19 mouse cellular contexts compared by ENCODE assay signal in genomic region chr2:6983902-6984301, GRCm38 (mm10).
A peak's percentile ranks its signal among the peaks of the same experiment; 100 is the strongest.
DNase-seq lines count a peak whose midpoint lies in the region; ATAC-seq and TF ChIP-seq lines count a peak whose summit lies in the region.
"Had no signal": no experiment of that assay in that cellular context is flagged by ENCODE, and none has a peak within 500 bp of the region (broad histone marks: within the 10 kb centered on the region; RNA-seq: fewer than 3 reads in every experiment).

No protein-coding gene starts in this region.

- H3K4me1 ChIP-seq in limb, embryonic 12.5 days (replicated peaks): no peaks in the 10 kb centered on the region
- no peaks in the 10 kb centered on the region for H3K4me1 ChIP-seq in limb, embryonic 10.5 days
- H3K4me1 ChIP-seq in cortical plate, adult 2 months (ENCODE audit: control insufficient read depth, insufficient read depth, low read length): no peaks in the 10 kb centered on the region
- H3K4me1 ChIP-seq in limb, embryonic 14.5 days (ENCODE audit: control insufficient read depth, insufficient read depth, low read length): no peaks in the 10 kb centered on the region
- H3K4me1 ChIP-seq in thymus, adult 2 months (replicated peaks; ENCODE audit: control insufficient read depth, insufficient read depth, low read length): no peaks in the 10 kb centered on the region
- H3K4me1 ChIP-seq: embryonic facial prominence, embryonic 10.5 days; embryonic facial prominence, embryonic 12.5 days; forebrain, embryonic 13.5 days; forebrain, embryonic 15.5 days had no signal

- no peaks in the 10 kb centered on the region for H3K9me3 ChIP-seq in limb, embryonic 12.5 days
- no peaks in the 10 kb centered on the region for H3K9me3 ChIP-seq in limb, embryonic 10.5 days (replicated peaks)
- H3K9me3 ChIP-seq in limb, embryonic 14.5 days (ENCODE audit: control insufficient read depth, low read length): no peaks in the 10 kb centered on the region
- H3K9me3 ChIP-seq: embryonic facial prominence, embryonic 10.5 days; embryonic facial prominence, embryonic 12.5 days; forebrain, embryonic 13.5 days; forebrain, embryonic 15.5 days had no signal

- H3K36me3 ChIP-seq in limb, embryonic 12.5 days: no peaks in the 10 kb centered on the region
- H3K36me3 ChIP-seq in limb, embryonic 10.5 days: no peaks in the 10 kb centered on the region
- no peaks in the 10 kb centered on the region for H3K36me3 ChIP-seq in limb, embryonic 14.5 days (ENCODE audit: control insufficient read depth, insufficient read depth, low read length)
- no peaks in the 10 kb centered on the region for H3K36me3 ChIP-seq in thymus, adult 2 months (ENCODE audit: control insufficient read depth, insufficient read depth, low read length)
- H3K36me3 ChIP-seq: embryonic facial prominence, embryonic 10.5 days; embryonic facial prominence, embryonic 12.5 days; forebrain, embryonic 15.5 days had no signal

- H3K27me3 ChIP-seq in limb, embryonic 12.5 days: no peaks in the 10 kb centered on the region
- no peaks in the 10 kb centered on the region for H3K27me3 ChIP-seq in limb, embryonic 10.5 days (ENCODE audit: low read depth, poor library complexity, severe bottlenecking)
- H3K27me3 ChIP-seq in limb, embryonic 14.5 days (ENCODE audit: control insufficient read depth, insufficient read depth, low read length): no peaks in the 10 kb centered on the region
- H3K27me3 ChIP-seq in thymus, adult 2 months (ENCODE audit: control insufficient read depth, insufficient read depth, low read length): no peaks in the 10 kb centered on the region
- H3K27me3 ChIP-seq: embryonic facial prominence, embryonic 12.5 days; forebrain, embryonic 13.5 days; forebrain, embryonic 15.5 days had no signal

- 37% methylated on average over 6 of the region's 6 CpGs for WGBS in limb, embryonic 12.5 days
- 72% methylated on average over 6 of the region's 6 CpGs for WGBS in limb, embryonic 10.5 days
- WGBS in limb, embryonic 14.5 days: 39% methylated on average over 6 of the region's 6 CpGs
- WGBS in thymus, adult 2 months: 90% methylated on average over 6 of the region's 6 CpGs

- no peak overlapping the region for H3K4me3 ChIP-seq in limb, embryonic 12.5 days (replicated peaks)
- no peak overlapping the region for H3K4me3 ChIP-seq in limb, embryonic 10.5 days
- H3K4me3 ChIP-seq in cortical plate, adult 2 months (ENCODE audit: insufficient read depth, low read length): no peak overlapping the region
- no peak overlapping the region for H3K4me3 ChIP-seq in limb, embryonic 14.5 days (replicated peaks; ENCODE audit: low read length)
- no peak overlapping the region for H3K4me3 ChIP-seq in thymus, adult 2 months (ENCODE audit: control insufficient read depth, insufficient read depth, low read length)
- H3K4me3 ChIP-seq: embryonic facial prominence, embryonic 10.5 days; embryonic facial prominence, embryonic 12.5 days; forebrain, embryonic 13.5 days; forebrain, embryonic 15.5 days had no signal

- no peak overlapping the region for H3K9ac ChIP-seq in limb, embryonic 12.5 days (replicated peaks)
- H3K9ac ChIP-seq in limb, embryonic 14.5 days (ENCODE audit: low read depth, low read length, severe bottlenecking): no peak overlapping the region
- H3K9ac ChIP-seq: embryonic facial prominence, embryonic 12.5 days; forebrain, embryonic 13.5 days; forebrain, embryonic 15.5 days; forebrain, postnatal 0 days had no signal

- no peak for TF ChIP-seq POLR2A in cortical plate, adult 2 months (IDR thresholded peaks at IDR 0.05; ENCODE audit: extremely low read depth, insufficient read depth, low read length)
- TF ChIP-seq POLR2A in limb, embryonic 14.5 days (IDR thresholded peaks at IDR 0.05; ENCODE audit: borderline replicate concordance, extremely low read depth, insufficient read depth, insufficient read length): no peak
- TF ChIP-seq POLR2A in thymus, adult 2 months (IDR thresholded peaks at IDR 0.05; ENCODE audit: control insufficient read depth, extremely low read depth, insufficient read depth, low read length, poor library complexity): no peak

- H3K4me2 ChIP-seq in limb, embryonic 12.5 days: no peak overlapping the region
- H3K4me2 ChIP-seq in limb, embryonic 14.5 days (replicated peaks; ENCODE audit: low read depth, low read length, severe bottlenecking): no peak overlapping the region
- H3K4me2 ChIP-seq: embryonic facial prominence, embryonic 12.5 days; forebrain, embryonic 13.5 days; forebrain, embryonic 15.5 days had no signal

- ATAC-seq in limb, embryonic 12.5 days (ENCODE audit: insufficient number of reproducible peaks, insufficient read depth, low FRiP score, low TSS enrichment, low read depth): peak; percentile 59; the same call in 1 of the 2 replicates
- ATAC-seq in limb, embryonic 14.5 days (ENCODE audit: low FRiP score, low read depth): peak; percentile 26; the same call in 1 of the 2 replicates
- ATAC-seq: forebrain, embryonic 13.5 days; forebrain, embryonic 15.5 days; forebrain, postnatal 0 days had no signal

- no peak overlapping the region for H3K27ac ChIP-seq in limb, embryonic 12.5 days
- H3K27ac ChIP-seq in limb, embryonic 10.5 days: no peak overlapping the region
- H3K27ac ChIP-seq in cortical plate, adult 2 months (ENCODE audit: insufficient read depth, low read length): peak overlapping the region; percentile 43; the same call in 1 of the 2 replicates
- H3K27ac ChIP-seq in limb, embryonic 14.5 days (replicated peaks; ENCODE audit: low read depth, low read length): no peak overlapping the region
- H3K27ac ChIP-seq in thymus, adult 2 months (ENCODE audit: control insufficient read depth, insufficient read depth, low read length): no peak overlapping the region
- H3K27ac ChIP-seq: embryonic facial prominence, embryonic 10.5 days; embryonic facial prominence, embryonic 12.5 days; forebrain, embryonic 13.5 days; forebrain, embryonic 15.5 days had no signal

- DNase-seq in limb, embryonic 10.5 days (ENCODE audit: low spot score): no peak
- DNase-seq in limb, embryonic 14.5 days (ENCODE audit: low spot score): no peak
- no peak for DNase-seq in cerebellum, adult 18-20 months
- no peak for DNase-seq in thymus, adult 2 months
- DNase-seq: adrenal gland, adult 2 months; adrenal gland, postnatal 10 days; adrenal gland, postnatal 25 days; cerebellum, adult 11-12 months; cerebellum, adult 8-10 months; cerebellum, adult 9-11 months; cerebellum, postnatal 14 days; cerebellum, postnatal 36 days; forebrain, postnatal 0 days had no signal

- TF ChIP-seq CTCF in cortical plate, adult 2 months (IDR thresholded peaks at IDR 0.05; ENCODE audit: extremely low read depth, insufficient read depth, low read length): no peak
- no peak for TF ChIP-seq CTCF in thymus, adult 2 months (IDR thresholded peaks at IDR 0.05; ENCODE audit: borderline replicate concordance, control insufficient read depth, extremely low read depth, insufficient read depth, low read length, poor library complexity)
